Mouse (Mus musculus) gastrocnemius, adult 8-10 months (tissue): ENCODE measurements around the gene Gsdma2. TPM values are rescaled to one million over a fixed set of nuclear protein-coding genes. Genes with fewer than 3 reads are reported as not detected.
"Not testable (repeated sequence)": the region's sequence is repeated elsewhere in the genome, so short reads cannot be mapped to it uniquely, and the experiment has no call there.

ENCODE experiments used
- DNase-seq, 2 experiments: peaks; one replicate each; pipeline ENCODE4 v3.0.0; 2022; ENCODE audit warnings: low spot score in 2 of 2
- total RNA-seq, 4 experiments: library from RNA; stranded (reverse); gene quantifications; 2 replicates each; pipeline ENCODE4 v1.2.4; 2022

The Gsdma2 gene
- total RNA-seq, 4 experiments from 2014 or later: 0.24 to 0.51 (median 0.25) TPM; not detected in 1

DNA sequence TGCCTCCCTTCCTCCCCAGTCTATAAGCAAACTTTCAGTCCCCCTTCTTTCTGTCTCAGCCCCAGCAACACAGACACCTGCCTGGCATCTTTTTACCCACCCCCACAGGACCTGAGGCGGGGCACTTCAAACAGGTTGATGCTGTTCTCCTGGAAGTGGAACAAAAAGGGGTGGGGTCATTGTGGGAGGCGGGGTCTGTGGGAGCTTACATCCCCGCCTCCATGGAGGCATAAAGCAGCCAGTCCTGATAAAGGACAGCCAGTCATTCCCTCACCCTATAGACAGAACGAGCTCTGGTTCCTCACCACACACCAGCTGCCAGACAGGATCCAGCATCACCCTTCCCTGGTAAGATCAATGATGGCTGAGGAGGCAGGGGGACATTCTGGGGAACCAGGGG is 17.5 kb downstream of the Gsdma2 start, which contains the start of gene Gsdma:
Gsdma (plus strand) TSS at position 261 of the 400 bp plus-strand sequence.
- no peak for DNase-seq

DNA sequence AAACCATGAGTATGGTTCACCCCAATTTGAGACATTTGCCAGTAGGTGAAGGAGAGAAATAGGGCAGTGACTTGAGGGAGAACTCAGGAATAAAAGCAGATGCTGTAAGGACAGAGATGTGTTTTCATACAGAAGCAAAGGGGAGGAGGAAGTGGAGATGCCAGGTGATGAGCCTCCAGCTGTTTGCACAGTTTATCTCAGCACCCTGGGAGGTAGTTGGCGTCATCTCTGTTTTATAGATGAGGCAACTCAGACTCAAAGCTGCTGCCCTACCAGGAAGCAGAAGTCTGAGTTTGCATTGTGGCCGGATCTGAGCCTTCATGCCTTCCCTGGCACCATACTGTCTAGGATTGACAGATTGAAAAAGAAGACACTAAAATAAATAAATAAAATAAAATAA is 22.4 kb downstream of the Gsdma2 start:
- no peak for DNase-seq

DNA sequence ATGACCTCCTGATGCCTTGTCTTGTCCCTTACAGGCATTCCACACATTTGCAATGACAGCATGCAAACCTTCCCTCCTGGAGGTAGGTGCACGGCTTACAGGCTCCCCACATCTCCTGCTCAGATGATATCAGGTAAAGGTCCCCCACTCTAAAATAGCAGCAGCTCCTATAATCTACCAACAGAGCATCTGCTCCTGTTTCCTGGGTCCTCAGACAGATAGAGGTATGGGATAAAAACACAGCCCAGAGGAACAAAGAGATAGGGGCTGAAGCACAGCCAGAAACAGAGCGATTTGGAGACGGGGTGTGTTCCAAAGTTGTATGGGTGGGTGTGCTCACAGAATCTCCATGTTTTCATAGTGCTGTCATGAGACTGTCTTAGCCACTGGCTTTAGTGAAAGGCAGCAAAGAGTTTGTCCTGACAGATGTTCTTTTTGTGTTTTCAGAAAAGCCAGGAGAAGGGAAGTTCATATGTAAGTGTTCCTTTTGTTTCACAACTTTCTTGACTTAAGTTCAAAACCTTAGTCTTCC is 24.8 kb downstream of the Gsdma2 start:
- no peak for DNase-seq

DNA sequence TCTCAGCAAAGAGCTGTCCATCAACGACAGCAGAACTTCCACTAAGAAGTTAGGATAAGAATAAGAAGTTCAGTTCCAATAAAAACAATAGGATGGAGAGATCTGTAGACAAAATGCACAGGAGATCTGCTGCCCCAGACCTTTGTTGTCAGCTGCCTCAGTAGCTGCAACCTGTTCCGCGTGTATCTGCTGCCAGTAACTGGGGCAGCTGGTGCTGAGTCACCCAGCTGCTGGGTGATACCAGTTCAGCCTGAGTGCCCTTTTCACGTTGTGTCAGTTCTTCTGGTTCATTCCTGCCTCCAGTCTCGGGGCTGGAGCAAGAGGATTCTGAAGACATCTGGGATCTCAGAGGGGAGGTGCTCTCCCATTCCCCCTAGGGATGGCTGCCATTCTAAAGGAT is 25.3 kb downstream of the Gsdma2 start:
- DNase-seq: no peak

DNA sequence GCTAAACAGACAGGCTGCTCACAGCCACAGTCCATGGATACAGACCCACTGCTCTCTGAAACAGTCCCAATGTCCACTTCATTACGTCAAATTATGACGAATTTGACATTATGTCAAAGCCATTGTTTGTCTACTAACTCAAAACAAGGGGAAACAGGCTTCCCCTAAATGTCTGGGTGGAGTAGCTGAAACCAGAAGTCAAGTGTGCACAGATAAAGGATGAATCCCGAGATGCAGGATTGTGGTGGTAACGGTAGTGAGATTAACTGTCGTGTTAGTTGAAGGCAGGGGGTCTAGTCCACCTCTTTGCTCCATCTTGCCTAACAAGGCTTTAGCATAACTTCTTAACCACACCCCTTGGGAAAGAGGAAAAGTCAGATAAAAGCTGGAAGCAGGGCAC is 25.9 kb downstream of the Gsdma2 start:
- no peak for DNase-seq

DNA sequence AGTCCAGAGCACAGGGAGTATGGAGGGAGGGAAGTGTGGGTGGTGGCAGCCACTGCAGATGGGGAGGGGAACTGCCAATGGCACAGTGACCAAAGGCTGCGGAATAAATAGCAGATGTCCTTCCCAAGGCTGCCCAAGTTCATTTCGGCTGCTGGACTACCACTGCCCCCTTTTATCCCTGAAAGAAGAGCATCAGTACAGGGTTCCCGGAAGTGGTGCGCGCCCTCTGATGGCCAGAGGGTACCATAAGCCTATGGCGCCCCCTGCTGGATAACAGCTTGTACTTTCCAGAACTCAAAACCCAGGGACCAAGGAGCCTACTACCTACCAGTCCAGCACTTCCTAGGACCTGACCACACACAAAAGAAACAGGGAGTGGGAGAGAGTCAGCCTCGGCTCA is 26.6 kb downstream of the Gsdma2 start:
- peak in 1 of 2 experiments; percentile 42 for DNase-seq

DNA sequence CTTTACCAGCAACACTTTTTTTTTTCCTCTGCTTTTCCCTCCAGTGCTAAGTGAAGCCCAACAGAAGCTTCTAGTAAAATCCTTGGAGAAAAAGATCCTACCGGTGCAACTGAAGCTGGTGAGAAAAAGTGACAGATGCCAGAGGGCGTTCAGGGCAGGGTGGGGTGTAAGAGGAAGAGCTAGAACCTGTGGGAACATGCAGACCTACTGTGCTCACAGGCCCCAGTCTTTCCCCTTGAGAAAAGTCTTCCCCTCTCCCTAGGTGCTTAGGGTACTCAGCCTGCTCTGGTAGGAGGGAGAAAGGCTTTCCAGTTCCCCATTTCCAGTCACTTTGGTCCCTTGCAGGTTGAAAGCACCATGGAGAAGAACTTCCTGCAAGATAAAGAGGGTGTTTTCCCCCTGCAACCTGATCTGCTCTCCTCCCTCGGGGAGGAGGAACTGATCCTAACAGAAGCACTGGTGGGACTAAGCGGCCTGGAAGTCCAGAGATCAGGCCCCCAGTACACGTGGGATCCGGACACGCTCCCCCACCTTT is 29.3 kb downstream of the Gsdma2 start:
- DNase-seq: no peak

DNA sequence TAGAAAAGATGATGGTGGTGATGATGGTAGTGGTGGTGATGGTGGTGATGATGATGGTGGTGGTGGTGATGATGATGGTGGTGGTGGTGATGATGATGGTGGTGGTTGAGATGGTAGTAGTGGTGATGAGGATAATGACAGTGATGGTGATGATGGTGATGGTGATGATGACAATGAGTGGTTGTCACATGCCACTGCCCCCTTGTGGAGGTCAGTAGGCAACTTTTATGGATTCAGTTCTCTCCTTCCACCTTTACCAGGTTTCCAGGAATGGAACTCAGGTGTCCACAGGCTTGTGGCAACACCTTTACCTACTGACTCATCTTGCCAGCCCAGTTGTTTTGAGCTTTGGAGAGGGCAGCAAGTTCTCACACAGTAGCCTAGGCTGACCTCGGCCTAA is 33.5 kb downstream of the Gsdma2 start:
- no peak for DNase-seq

DNA sequence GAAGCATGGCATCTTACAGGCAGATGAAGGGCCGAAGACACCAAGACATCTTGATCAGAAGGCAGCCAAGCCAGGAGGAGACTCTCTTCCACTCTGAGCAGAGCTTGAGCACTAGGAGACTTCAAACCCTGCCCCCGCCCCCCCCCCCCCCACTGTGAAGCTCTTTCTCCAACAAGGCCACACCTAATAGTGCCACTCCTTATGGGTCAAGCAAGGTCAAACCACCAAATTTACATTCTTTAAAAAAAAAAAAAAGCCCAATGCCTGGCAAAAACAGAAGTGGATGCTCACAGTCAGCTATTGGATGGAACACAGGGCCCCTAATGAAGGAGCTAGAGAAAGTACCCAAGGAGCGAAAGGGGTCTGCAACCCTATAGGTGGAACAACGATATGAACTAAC is 34.0 kb downstream of the Gsdma2 start:
- not testable (repeated sequence) for DNase-seq

DNA sequence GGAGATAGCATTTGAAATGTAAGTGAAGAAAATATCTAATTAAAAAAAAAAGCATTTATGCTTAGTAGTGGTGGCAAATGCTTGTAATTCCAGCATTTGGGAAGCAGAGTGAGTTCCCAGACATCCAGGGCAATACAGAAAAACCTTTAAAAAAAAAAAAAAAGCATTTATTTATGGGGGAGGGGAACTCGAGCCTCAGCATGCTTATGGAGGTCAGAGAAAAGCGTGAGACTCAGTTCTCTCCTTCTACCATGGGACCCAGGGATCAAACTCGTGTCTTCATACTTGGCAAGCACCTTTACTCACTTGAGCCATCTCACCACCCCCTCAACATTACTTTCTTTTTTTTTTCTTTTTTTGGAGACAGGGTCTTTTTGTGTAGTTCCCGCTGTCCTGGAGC is 34.6 kb downstream of the Gsdma2 start:
- DNase-seq: no peak

DNA sequence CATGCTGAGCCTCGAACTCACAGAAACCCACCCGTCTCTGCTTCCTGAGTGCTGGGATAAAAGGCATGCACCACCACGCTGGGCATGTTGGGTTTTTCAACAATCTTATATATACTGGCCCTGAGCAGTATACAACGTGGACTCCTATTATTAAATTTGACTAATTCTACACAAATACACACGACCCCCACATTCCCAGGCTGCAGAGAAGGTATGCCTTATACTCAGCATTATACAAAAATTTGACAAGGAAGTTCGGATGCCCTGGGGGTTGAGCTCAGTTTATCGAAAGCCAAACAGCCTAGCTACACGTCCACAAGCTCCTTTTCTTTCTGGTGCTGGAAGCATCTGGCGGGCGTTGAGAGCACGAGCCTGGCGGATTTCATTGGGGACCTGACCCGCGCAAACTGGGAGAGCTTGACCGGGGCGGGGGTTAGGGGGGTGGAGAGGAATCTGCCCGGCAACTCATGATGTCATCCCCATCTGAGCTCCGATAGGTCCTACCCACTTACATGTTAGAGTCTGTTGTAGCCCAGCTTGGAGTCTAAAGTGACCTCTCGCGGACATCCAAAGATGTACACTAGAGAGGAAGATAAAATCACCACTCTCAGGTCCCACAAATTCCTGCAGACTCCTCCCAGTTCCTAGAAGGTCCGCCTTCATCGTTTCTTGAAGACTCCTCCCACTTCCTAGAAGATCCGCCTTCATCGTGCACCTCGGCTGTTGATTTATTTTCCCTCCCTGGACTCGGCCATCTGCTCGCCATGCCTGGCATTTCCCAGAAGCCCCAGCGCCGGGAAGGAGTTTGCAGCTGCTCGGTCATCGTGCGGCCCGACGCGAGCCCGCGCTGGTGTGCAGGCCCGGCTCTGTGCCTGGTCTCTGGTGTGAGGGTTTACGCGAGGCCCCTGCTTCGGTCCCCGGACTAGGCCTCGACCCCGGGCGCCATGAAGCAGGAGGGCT is 35.5 kb downstream of the Gsdma2 start, which contains the start of gene Psmd3:
Psmd3 (plus strand) TSS at position 769 of the 960 bp plus-strand sequence.
- peak; percentile 94 for DNase-seq

DNA sequence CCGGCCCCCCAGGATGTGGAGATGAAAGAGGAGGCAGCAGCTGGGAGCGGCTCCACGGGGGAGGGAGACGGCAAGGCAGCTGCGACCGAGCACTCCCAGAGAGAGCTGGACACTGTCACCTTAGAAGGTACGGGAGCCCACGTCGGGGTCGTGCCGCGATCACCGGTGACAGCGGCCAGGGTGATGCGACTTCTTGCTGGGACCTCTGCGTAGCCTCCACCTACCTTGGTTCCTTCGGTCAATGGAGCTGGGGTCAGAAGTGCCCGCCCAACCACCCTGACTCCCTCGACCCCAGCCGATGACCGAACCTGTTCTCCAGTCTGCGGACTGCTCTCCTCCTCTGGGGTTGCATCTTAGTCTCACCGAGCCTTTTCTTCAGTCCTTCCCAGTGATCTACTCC is 36.3 kb downstream of the Gsdma2 start:
- DNase-seq: no peak

DNA sequence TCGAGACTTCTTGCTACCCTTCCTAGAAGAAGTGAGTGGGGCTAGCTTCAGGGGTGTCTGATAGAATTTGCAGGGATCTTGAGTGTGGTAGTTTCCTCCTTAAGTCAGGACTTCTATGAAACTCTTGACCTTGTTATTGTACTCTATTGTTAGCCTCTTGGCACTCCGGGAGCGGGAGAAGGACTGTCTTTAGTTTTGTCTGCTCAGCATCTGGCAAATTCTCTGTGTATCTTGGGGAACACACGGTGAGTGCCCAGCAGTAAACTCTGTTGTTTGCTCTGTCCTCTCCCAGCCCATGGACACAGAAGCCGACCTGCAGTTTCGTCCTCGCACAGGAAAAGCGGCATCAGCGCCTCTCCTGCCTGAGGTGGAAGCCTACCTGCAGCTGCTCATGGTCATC is 39.1 kb downstream of the Gsdma2 start:
- no peak for DNase-seq

DNA sequence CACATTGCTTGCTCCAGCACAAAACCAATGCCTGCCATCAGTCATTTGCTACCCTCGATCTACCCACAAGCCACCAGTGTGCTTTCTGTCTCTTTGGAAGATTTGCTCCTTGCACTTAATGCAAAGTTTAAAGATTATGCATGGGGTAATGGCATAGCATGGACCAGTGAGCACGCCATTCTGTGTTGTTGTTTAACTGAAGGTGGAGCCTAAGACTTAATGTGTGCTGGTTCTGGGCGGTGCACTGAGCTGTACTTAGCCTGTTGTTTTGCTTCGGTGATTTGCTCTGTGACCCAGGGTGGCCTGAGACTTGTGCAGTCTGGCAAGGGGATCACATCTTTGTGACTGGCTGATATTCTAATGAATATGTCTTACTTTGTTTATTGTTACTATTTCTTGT is 40.4 kb downstream of the Gsdma2 start:
- DNase-seq: no peak

DNA sequence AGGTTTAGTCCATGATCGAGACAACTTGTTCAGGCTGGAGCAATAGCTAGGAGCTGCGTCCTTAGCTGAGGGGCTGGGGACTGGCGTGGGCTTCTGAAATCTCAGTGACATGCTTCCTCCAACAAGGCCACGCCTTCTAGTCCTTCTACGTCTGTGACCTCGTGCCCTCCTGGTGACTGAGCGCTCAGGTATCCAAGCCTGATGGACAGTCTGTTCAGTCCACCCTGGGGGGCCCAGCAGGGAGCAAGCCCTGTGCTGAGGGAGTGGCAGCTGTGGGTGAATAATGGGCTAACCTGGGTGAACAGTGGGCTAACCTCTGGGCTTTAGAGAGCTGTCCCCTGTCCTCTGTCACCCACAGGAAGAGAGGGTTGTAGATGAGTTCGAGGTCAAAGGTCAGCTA is 41.5 kb downstream of the Gsdma2 start:
- no peak for DNase-seq

DNA sequence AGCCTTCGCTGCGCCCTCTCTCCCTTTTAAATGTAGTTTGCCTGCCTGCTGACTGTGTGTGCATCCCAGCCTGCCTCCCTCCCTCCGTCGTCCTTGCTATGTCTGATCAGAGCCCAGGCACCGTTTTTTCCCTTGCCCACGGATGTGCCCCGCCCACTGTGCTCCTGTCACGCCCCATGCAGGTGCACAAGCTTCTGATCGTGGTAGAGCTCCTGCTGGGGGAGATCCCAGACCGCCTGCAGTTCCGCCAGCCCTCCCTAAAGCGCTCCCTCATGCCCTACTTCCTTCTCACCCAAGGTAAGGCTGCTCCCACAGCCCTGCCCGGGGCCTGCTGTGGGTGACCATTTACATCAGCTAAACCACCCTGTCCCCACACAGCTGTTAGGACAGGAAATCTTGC is 46.6 kb downstream of the Gsdma2 start:
- no peak for DNase-seq

DNA sequence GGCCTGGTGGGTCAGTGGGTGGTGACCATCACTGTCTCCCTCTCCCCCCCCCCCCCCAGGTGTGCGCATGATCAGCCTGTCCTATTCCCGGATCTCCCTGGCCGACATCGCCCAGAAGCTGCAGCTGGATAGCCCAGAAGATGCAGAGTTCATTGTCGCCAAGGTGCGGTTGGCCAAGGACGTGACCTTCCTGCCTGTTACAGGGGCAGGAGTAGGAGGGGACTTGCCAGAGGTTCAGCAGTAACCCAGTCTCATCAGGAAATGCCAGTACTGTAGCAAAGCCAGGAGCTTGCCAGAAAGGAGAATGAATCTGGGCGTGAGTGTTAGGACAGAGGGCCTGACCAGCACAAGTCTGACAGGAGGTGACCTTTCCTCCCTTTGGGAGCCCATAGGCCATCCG is 47.2 kb downstream of the Gsdma2 start:
- no peak for DNase-seq

DNA sequence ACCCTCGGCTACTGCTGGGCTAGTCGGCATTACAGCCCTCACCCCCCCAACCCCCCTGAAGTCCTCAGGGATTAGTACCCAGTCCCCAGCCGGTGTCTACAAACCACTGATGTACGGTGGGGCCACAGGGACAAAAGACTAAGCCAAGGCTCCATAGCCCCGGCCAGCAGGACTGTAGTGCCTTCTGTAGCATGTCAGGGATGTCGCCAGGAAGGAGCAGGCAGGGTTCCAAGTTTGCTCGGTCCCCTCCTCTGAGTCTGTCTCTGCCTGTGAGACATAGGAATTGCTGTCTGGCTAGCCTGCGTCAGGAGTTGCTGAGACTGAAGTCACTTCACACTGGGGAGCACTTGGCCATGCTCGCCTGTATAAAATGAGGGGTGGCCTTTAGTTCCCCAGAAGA is 47.7 kb downstream of the Gsdma2 start:
- DNase-seq: no peak

DNA sequence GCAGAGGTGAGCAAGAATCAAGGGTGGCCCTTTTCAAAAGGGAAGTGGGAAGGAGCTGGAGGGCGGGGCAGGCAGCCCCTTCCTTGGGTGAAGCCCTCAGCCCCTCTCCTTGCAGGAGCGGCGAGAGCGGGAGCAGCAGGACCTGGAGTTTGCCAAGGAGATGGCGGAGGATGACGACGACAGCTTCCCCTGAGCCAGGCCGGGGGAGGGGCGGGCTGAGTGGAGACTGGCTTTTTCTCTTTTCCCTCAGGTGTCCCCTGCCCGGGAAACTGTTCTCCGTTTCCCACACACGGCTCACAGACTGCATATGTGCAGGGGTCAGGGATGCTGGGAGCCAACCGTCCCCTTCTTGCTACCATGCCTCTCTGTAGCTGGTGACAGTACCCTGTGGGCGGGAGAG is 48.8 kb downstream of the Gsdma2 start:
- DNase-seq: no peak

DNA sequence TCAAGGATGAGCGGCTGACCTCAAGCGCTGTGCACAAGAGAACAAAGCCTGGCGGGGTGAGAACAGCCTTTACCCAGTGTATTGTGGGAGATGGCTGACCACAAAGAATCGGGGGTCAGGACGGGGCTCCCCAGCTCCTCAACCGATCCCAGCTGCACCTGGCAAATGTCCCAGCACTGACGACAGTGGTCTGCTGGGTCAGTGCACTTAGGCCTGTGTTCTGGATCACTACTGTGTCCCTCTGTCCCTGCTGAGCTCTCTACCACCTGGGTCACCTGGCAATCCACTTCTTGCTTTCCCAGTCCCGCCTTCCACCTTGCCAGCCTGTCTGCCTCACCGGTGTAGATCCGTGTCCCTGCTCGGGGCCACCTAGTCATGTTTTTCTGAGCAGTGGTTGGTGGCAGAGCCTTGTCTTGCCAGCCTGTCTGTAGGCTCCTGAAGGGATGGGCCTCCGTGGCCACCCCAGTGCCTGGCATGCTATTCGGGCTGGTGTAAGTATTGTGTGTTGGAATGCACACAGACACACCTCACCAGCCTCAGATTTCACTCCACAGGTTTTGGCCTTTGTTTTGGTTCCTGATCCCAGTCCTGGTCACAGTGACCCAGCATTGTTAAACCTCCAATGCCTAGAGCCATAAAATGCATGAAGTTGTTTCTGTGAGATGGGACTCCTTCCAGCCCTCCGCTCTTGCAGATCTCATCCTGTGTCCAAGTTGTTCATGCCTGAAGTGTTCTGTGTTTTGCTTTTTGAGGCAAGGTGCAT is 50.1 kb downstream of the Gsdma2 start:
- no peak for DNase-seq

DNA sequence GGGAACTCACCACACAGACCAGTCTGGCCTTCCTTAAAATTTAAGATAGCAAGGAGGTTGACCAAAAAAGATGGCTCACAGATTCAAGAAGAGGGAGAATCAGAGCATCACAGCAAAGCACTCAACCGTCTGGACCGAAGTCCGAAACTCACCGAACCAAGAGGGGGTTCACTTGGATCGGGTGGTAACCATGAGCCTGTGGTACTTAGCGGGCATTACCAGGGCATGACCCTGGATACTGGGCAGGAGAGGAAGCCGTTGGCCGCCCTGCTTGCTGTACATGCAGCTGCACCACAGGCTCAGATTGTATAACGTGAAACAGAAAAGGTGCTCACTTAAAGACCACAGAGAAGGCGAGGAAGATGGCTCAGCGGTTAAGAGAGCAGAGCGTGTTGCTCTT is 50.7 kb downstream of the Gsdma2 start:
- no peak for DNase-seq
